Mouse (Mus musculus) forebrain, embryonic 16.5 days (tissue): ENCODE results near the gene Snx6. TPM values are rescaled to one million over a fixed set of nuclear protein-coding genes. Genes with fewer than 3 reads are reported as not detected.
A peak's percentile ranks its signal among the peaks of the same experiment; 100 is the strongest.
"Not testable (repeated sequence)": the region's sequence is repeated elsewhere in the genome, so short reads cannot be mapped to it uniquely, and the experiment has no call there.

Source experiments
- ATAC-seq: fragments of 200-750 bp; cut with Nextera tagmentation; 2 replicates; pipeline ENCODE4 v1.8.0; 2017; ENCODE audit warnings: mild to moderate bottlenecking, moderate library complexity
- H3K27ac ChIP-seq: fragments of 300-500 bp; sonication (generic); 2 replicates; pipeline ENCODE4 v1.5.1; 2014; ENCODE audit warnings: low read length, control low read depth
- H3K27me3 ChIP-seq: fragments of 300-500 bp; sonication (generic); replicated peaks from 2 replicates; pipeline ENCODE4 v1.6.1; 2014; ENCODE audit warnings: low read length; ENCODE audit not compliant: control insufficient read depth, insufficient read depth
- H3K36me3 ChIP-seq: fragments of 300-500 bp; sonication (generic); 2 replicates; pipeline ENCODE4 v1.6.1; 2014; ENCODE audit not compliant: control insufficient read depth, insufficient read depth
- H3K4me1 ChIP-seq: fragments of 300-500 bp; sonication (generic); replicated peaks from 2 replicates; pipeline ENCODE4 v1.6.1; 2014; ENCODE audit warnings: low read length; ENCODE audit not compliant: control insufficient read depth, insufficient read depth
- H3K4me2 ChIP-seq: fragments of 300-500 bp; sonication (generic); 2 replicates; pipeline ENCODE4 v1.6.1; 2014; ENCODE audit warnings: mild to moderate bottlenecking, low read length, control low read depth
- H3K4me3 ChIP-seq: fragments of 300-500 bp; sonication (generic); replicated peaks from 2 replicates; pipeline ENCODE4 v1.5.1; 2014; ENCODE audit warnings: mild to moderate bottlenecking, low read length, control low read depth
- H3K9ac ChIP-seq: fragments of 300-500 bp; sonication (generic); replicated peaks from 2 replicates; pipeline ENCODE4 v1.6.1; 2014; ENCODE audit warnings: low read depth, low read length, control low read depth
- H3K9me3 ChIP-seq: fragments of 300-500 bp; sonication (generic); 2 replicates; pipeline ENCODE4 v1.6.1; 2016; ENCODE audit warnings: low read length; ENCODE audit not compliant: control insufficient read depth
- WGBS: fragments of 180-500 bp; shearing (Covaris S2); extraction: QIAGEN DNeasy Blood & Tissue Kit; methylation state at CpG from one replicate; pipeline ENCODE4 v1.1.7; 2014; 5-methylcytosine and 5-hydroxymethylcytosine counted together
- polyA plus RNA-seq: library from polyadenylated mRNA; unstranded; fragments of >200 nt; fragmentation: Nextera tagmentation; extraction: Ambion mirVana; gene quantifications from 2 replicates; pipeline ENCODE4 v1.2.1, GENCODE M21; 2015

Snx6 gene
- polyA plus RNA-seq, result 147 and 168 TPM in 2 replicates

GRCm38 (mm10) chr12:54795153-54795998 is at the start of gene Snx6:
Snx6 (minus strand) TSS chr12:54795703.
- H3K4me3 ChIP-seq, result peak within 1 kb of the TSS; percentile 99
- peak; percentile 97 for ATAC-seq
- peak within 1 kb of the TSS; percentile 100 for H3K9ac ChIP-seq
- H3K9me3 ChIP-seq, result no peaks in the 10 kb centered on the region
- H3K4me2 ChIP-seq, result peak within 1 kb of the TSS; percentile 58
- under 1% methylated on average over 55 of the region's 76 CpGs for WGBS
- peaks cover 19% of the 10 kb centered on the region for H3K4me1 ChIP-seq
- no peaks in the 10 kb centered on the region for H3K27me3 ChIP-seq
- H3K27ac ChIP-seq, result peak within 1 kb of the TSS; percentile 72
- H3K36me3 ChIP-seq, result no peaks in the 10 kb centered on the region

GRCm38 (mm10) chr12:54844415-54844814 is 48.9 kb upstream of the Snx6 start:
- H3K4me3 ChIP-seq, result no peak overlapping the region
- no peak for ATAC-seq
- no peaks in the 10 kb centered on the region for H3K9me3 ChIP-seq
- H3K4me2 ChIP-seq, result no peak overlapping the region
- no peak overlapping the region for H3K9ac ChIP-seq
- no peaks in the 10 kb centered on the region for H3K36me3 ChIP-seq
- H3K27me3 ChIP-seq, result no peaks in the 10 kb centered on the region
- H3K27ac ChIP-seq, result no peak overlapping the region
- no peaks in the 10 kb centered on the region for H3K4me1 ChIP-seq

- 100% methylated on average over 1 of the region's 1 CpGs for WGBS
- H3K4me2 ChIP-seq, result no peak overlapping the region
- no peaks in the 10 kb centered on the region for H3K9me3 ChIP-seq
- H3K27ac ChIP-seq, result no peak overlapping the region
- H3K4me1 ChIP-seq, result no peaks in the 10 kb centered on the region
- no peak overlapping the region for H3K9ac ChIP-seq
- no peak overlapping the region for H3K4me3 ChIP-seq
- ATAC-seq, result no peak
- no peaks in the 10 kb centered on the region for H3K36me3 ChIP-seq
- H3K27me3 ChIP-seq, result no peaks in the 10 kb centered on the region
Measured at GRCm38 (mm10) chr12:54841576-54841975, 46.1 kb upstream of the Snx6 start.

GRCm38 (mm10) chr12:54839815-54840214 is 44.3 kb upstream of the Snx6 start:
- Histone ChIP-seq H3K4me3 (no peak overlapping the region), H3K4me2 (no peak overlapping the region), H3K9me3 (no peaks in the 10 kb centered on the region), H3K4me1 (peaks cover 3% of the 10 kb centered on the region; the same call in 1 of the 2 replicates), H3K9ac (no peak overlapping the region), H3K27ac (no peak overlapping the region), H3K27me3 (no peaks in the 10 kb centered on the region), H3K36me3 (no peaks in the 10 kb centered on the region)
- WGBS, result 89% methylated on average over 2 of the region's 2 CpGs
- no peak for ATAC-seq

- peaks cover 5% of the 10 kb centered on the region; the same call in 1 of the 2 replicates for H3K4me1 ChIP-seq
- no peaks in the 10 kb centered on the region for H3K36me3 ChIP-seq
- no peaks in the 10 kb centered on the region for H3K9me3 ChIP-seq
- H3K4me2 ChIP-seq, result no peak overlapping the region
- no peak overlapping the region for H3K27ac ChIP-seq
- H3K4me3 ChIP-seq, result no peak overlapping the region
- ATAC-seq, result no peak
- no peaks in the 10 kb centered on the region for H3K27me3 ChIP-seq
- no peak overlapping the region for H3K9ac ChIP-seq
Measured at GRCm38 (mm10) chr12:54838931-54839330, 43.4 kb upstream of the Snx6 start.

- WGBS, result 76% methylated on average over 16 of the region's 18 CpGs
- Histone ChIP-seq H3K9ac (no peak overlapping the region), H3K27me3 (no peaks in the 10 kb centered on the region), H3K9me3 (no peaks in the 10 kb centered on the region), H3K27ac (no peak overlapping the region), H3K4me1 (peaks cover 5% of the 10 kb centered on the region; the same call in 1 of the 2 replicates), H3K36me3 (no peaks in the 10 kb centered on the region), H3K4me2 (no peak overlapping the region), H3K4me3 (no peak overlapping the region)
- ATAC-seq, result no peak
Measured at GRCm38 (mm10) chr12:54835608-54836570, 40.4 kb upstream of the Snx6 start.

GRCm38 (mm10) chr12:54834925-54835447 is 39.5 kb upstream of the Snx6 start:
- WGBS, result 16% methylated on average over 11 of the region's 11 CpGs
- H3K4me3 ChIP-seq, result peak overlapping the region; percentile 31
- no peaks in the 10 kb centered on the region for H3K27me3 ChIP-seq
- peak; percentile 65 for ATAC-seq
- no peaks in the 10 kb centered on the region for H3K9me3 ChIP-seq
- peak overlapping the region; percentile 50 for H3K4me2 ChIP-seq
- no peak overlapping the region for H3K27ac ChIP-seq
- H3K36me3 ChIP-seq, result no peaks in the 10 kb centered on the region
- H3K9ac ChIP-seq, result peak overlapping the region; percentile 45
- peaks cover 5% of the 10 kb centered on the region; the same call in 1 of the 2 replicates for H3K4me1 ChIP-seq

- Histone ChIP-seq H3K27me3 (no peaks in the 10 kb centered on the region), H3K36me3 (no peaks in the 10 kb centered on the region), H3K4me2 (no peak overlapping the region), H3K4me1 (peaks cover 5% of the 10 kb centered on the region; the same call in 1 of the 2 replicates), H3K27ac (no peak overlapping the region), H3K4me3 (no peak overlapping the region), H3K9me3 (no peaks in the 10 kb centered on the region), H3K9ac (no peak overlapping the region)
- 64% methylated on average over 9 of the region's 9 CpGs for WGBS
- no peak for ATAC-seq
Measured at GRCm38 (mm10) chr12:54833856-54834399, 38.4 kb upstream of the Snx6 start.

GRCm38 (mm10) chr12:54831927-54832326 is 36.4 kb upstream of the Snx6 start:
- ATAC-seq, H3K36me3 ChIP-seq, H3K9me3 ChIP-seq, H3K4me3 ChIP-seq, H3K27ac ChIP-seq, H3K27me3 ChIP-seq, H3K4me1 ChIP-seq, H3K9ac ChIP-seq, H3K4me2 ChIP-seq: not testable (repeated sequence)
- 87% methylated on average over 1 of the region's 1 CpGs for WGBS
